Mouse (Mus musculus): ENCODE results near the gene Lsp1. TPM values are rescaled to one million over a fixed set of nuclear protein-coding genes. Genes with fewer than 3 reads are reported as not detected.
A peak's percentile ranks its signal among the peaks of the same experiment; 100 is the strongest.

Gene Lsp1
- total RNA-seq, 2 experiments from 2014 or later = 26.7 to 39.3 TPM

- DNase-seq = peak; percentile 26
Observed at GRCm38 (mm10) chr7:142542771-142543303, 82.2 kb downstream of the Lsp1 start.

Other genes with a start within 250 kb of the Lsp1 start
- not detected for gene Gm7579, start 248.9 kb upstream of the Lsp1 start, total RNA-seq (2021)
- not detected for gene Krtap5-5, start 230.8 kb upstream of the Lsp1 start, total RNA-seq (2021)
- not detected for gene Gm40460, start 219.7 kb upstream of the Lsp1 start, total RNA-seq (2021)
- gene Gm2431, start 202.5 kb upstream of the Lsp1 start, total RNA-seq (2021) = not detected
- not detected for gene Gm4559, start 186.4 kb upstream of the Lsp1 start, total RNA-seq (2021)
- not detected for gene Krtap5-1, start 163.7 kb upstream of the Lsp1 start, total RNA-seq (2021)
- gene Krtap5-4, start 157.3 kb upstream of the Lsp1 start, total RNA-seq (2021) = not detected
- 1 to 10 TPM; 3.5 to 3.6 TPM for gene Ifitm10, start 87.1 kb upstream of the Lsp1 start, total RNA-seq (2021)
- gene Gm49369, start 78.1 kb upstream of the Lsp1 start, total RNA-seq (2021) = 1 to 10 TPM in 1 of 2 experiments, under 1 TPM in 1; 0.73 to 3.7 TPM
- gene Ctsd, start 72.8 kb upstream of the Lsp1 start, total RNA-seq (2021) = 100 to 1,000 TPM; 603 to 610 TPM
- gene Syt8, start 26.0 kb upstream of the Lsp1 start, total RNA-seq (2021) = not detected
- 100 to 1,000 TPM; 196 to 793 TPM for gene Tnni2, start 19.0 kb upstream of the Lsp1 start, total RNA-seq (2021)
- gene Tnnt3, start 38.0 kb downstream of the Lsp1 start, total RNA-seq (2021) = 1,000 to 10,000 TPM in 1 of 2 experiments, 100 to 1,000 TPM in 1; 272 to 1,179 TPM
- 10 to 100 TPM in 1 of 2 experiments, 1 to 10 TPM in 1; 5.1 to 15.8 TPM for gene Mrpl23, start 71.9 kb downstream of the Lsp1 start, total RNA-seq (2021)
- 1,000 to 10,000 TPM; 1,376 to 1,421 TPM for gene Igf2, start 206.0 kb downstream of the Lsp1 start, total RNA-seq (2021)
- gene Gm49394, start 209.1 kb downstream of the Lsp1 start, total RNA-seq (2021) = under 1 TPM in 1 of 2 experiments, not detected in 1; 0.09 TPM